Mouse (Mus musculus) lung, postnatal 0 days (tissue): ENCODE data around the gene Abhd17c.

Experiments used
- CTCF ChIP-seq: IDR thresholded peaks from 2 replicates; pipeline ENCODE4 v1.5.1; 2016; ENCODE audit warnings: antibody characterized with exemption, mild to moderate bottlenecking
- EP300 ChIP-seq: IDR thresholded peaks from 2 replicates; pipeline ENCODE4 v1.6.1; 2016; ENCODE audit warnings: antibody characterized with exemption, mild to moderate bottlenecking, control low read depth

DNA sequence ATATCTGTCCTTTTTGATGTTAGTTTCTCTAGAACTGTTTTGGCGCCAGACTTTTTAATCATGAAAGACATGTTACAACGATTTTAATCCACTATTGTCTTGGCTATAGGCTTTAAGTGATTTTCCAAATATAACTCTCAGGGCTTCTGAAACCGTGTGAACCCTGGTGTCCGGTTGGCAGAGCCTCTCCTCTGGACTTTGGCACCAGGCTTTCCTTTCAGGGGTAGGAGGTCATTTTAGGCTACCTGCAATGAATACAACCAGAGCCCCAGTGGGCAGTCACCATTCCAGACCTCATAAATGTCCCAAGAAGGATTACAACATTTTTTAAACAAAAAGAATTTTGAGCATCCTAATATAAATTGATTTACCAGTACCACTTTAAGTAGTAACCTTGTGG is 1.1 kb upstream of the Abhd17c start:
- TF ChIP-seq CTCF: no peak
- TF ChIP-seq EP300: no peak
